Mouse (Mus musculus): ENCODE results near the gene C2. TPM values are rescaled to one million over a fixed set of nuclear protein-coding genes. Genes with fewer than 3 reads are reported as not detected.

C2 gene
- total RNA-seq (2021) = 1 to 10 TPM; 3.1 to 5.6 TPM

DNA sequence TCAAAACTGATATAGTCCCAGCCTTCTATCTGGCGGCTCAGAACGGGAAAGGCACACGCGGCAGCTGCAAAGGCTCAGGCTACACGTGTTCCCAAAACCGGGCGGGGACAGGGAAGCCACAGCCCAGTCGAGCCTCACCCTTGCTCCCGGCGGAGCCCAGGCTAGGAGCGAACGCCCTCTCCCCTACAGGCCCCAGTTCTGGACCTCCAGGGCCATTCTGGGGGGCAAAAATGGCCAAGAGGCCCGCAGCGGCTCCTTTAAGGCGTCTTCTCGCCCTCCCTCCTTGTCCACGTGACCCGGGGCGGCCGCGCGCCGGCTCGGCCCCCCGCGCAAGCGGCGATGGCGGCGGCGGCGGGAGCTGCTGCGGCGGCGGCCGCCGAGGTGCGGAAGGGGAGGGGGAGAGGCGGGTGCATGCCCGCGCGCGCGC, at the start of gene C2, which contains the start of gene Ehmt2:
TSS of gene C2 (minus strand) at position 106 of the 427 bp plus-strand sequence.
TSS of gene Ehmt2 (plus strand) at position 310 of the 427 bp plus-strand sequence.
- peak; percentile 85 for DNase-seq
- intact Hi-C loops (cut with DNase I) = no loop called here

- no peak for DNase-seq
- intact Hi-C loops (cut with DNase I) = loop anchor here (2.0 to 5.0 kb wide), 3 partner anchors 17 to 91 kb away; partner anchors contain the start of genes Neu1 and Slc44a4
Measured at GRCm38 (mm10) chr17:34947606-34948005, 49.5 kb upstream of the C2 start.

DNA sequence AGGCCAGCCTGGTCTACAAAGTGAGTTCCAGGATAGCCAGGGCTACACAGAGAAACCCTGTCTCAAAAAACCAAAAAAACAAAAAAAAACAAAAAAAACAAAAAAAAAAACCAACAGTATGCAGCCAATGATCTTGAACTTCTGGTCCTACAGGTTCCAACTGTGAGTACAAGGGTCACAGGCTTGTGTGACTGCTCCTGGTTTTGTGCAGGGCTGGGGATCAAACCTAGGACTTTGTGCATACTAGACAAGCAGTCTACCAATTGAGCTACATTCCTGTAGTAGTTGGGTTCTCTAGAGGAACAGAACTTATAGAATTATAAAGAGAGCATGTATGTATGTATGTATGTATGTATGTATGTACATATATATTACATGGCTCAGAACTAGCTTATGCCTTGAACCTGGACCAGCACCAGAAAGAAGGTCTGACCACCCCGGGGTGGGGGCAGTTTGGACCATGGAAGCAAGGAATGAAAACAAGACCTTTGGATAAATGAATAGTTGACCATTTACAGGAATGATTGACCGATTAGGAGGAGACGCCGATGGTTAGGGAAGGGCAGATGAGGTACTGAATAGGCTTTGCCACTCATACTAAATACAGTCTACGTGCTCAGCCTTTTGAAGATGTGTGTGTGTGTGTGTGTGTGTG, 48.5 kb upstream of the C2 start:
- no peak for DNase-seq
- intact Hi-C loops (cut with DNase I) = loop anchor here (2.0 to 5.0 kb wide), 3 partner anchors 16 to 90 kb away; partner anchors contain the start of genes Neu1 and Slc44a4

GRCm38 (mm10) chr17:34944362-34944761, 46.3 kb upstream of the C2 start:
- DNase-seq = no peak

GRCm38 (mm10) chr17:34943128-34943815, 45.2 kb upstream of the C2 start:
- no peak for DNase-seq
- intact Hi-C loops (cut with DNase I) = no loop called here

More at GRCm38 (mm10) chr17:34944362-34944761, 46.3 kb upstream of the C2 start:
- intact Hi-C loops (cut with DNase I) = no loop called here

DNA sequence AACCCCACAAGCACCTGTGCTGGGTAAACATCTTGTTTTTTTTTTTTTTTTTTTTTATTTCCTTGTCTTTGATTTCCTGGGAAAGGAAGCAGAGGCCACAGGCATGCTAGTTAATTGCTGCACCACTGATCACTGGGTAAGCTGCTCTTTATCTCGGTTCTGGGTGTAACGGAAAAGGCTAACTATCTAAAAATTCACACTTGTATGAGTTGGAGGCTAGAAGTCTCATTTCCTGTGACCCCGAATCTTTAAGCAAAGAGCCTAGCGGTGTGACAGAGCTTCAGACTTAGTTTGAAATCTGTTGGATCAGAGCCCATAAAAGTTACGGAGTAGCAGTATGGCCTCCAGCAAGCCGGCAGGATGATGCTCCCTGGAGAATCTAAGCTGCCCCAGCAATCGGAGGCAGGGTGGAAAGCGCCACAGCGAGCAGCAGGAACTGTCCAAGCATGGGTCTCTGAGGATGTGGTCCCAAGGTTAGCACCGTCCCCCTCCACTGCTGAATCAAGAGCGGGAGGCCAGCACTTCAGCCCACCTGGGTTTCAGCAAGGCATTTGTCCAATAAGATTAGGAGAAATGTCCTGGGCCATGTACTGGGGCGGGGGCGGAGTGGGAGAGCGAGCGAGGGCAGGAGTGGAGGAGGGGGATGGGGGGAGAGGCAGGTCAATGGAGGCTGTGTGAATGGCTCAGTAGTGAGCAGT, 43.4 kb upstream of the C2 start:
- peak; percentile 52 to 57 for DNase-seq
- intact Hi-C loops (cut with DNase I) = no loop called here

DNA sequence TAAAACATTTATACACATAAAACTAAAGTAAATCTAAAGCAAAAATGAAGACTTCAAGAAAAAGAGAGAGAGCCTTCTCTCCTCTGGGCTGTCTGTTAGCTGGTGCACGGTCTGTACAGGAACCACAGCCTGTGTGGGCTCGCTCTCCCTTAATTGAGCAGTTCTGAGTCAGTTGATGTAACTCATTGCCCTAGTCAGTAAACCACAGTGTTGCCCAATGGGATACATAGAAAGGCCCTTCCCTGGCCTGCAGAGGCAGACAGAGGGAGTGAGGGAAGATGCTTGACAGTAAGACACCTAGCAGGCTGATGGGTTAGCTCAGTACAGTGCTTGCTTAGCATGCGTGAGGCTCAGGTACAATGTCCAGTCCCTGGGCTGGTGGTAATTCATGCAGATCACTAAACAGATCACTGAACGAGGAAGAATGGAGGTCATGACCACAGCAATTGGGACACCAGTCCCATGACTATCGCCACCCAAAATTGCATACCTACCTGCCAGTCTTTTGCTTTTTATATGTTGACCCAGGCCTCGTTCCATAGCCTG, 40.0 kb upstream of the C2 start:
- DNase-seq = no peak
- intact Hi-C loops (cut with DNase I) = loop anchor here (5.0 kb wide), 1 partner anchor 791 kb away; no protein-coding TSS in a partner anchor

GRCm38 (mm10) chr17:34934830-34935229, 36.8 kb upstream of the C2 start:
- peak in 1 of 2 experiments; percentile 30 for DNase-seq
- intact Hi-C loops (cut with DNase I) = loop anchor here (5.0 kb wide), 2 partner anchors 293 to 788 kb away; partner anchors contain the start of gene Fkbpl

GRCm38 (mm10) chr17:34934031-34934430, 36.0 kb upstream of the C2 start:
- no peak for DNase-seq
- intact Hi-C loops (cut with DNase I) = loop anchor here (5.0 kb wide), 1 partner anchor 292 kb away; the partner anchor contains the start of gene Fkbpl

DNA sequence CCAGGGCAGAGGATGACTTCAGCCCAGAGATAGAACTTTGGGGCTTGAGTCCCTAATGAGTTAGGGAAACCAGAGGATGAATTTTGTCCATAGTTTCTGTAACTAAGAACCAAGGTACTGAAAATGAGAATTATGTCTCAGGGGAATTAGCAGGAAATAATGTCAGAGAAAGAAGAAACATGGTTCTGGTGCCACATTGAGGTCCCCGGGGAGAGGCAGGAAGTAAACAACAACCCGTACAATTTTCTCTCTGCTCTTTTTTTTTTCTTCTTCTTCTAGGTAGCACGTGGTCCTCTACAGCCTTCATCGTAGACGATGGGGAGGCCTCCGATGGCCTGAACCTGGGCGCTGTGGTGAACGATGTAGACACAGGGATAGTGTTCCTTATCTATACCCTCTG, 34.2 kb upstream of the C2 start:
- intact Hi-C loops (cut with DNase I) = loop anchor here (5.0 kb wide), 1 partner anchor 290 kb away; the partner anchor contains the start of gene Fkbpl
- DNase-seq = no peak

DNA sequence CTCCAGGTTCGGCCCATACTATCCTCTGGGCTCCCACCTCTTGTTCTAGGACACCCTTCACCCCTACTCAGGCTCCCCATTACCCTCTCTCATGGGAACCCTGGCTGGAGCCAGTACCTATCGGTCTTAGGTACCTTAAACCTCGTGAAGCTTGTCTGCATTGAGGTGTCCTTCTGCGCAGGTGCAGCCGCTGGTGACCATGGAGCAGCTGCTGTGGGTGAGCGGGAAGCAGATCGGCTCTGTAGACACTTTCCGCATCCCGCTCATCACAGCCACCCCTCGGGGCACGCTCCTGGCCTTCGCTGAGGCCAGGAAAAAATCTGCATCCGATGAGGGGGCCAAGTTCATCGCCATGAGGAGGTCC, 33.7 kb upstream of the C2 start:
- intact Hi-C loops (cut with DNase I) = loop anchor here (2.0 to 5.0 kb wide), 2 partner anchors 15 to 289 kb away; partner anchors contain the start of gene Fkbpl
- DNase-seq = peak in 1 of 2 experiments; percentile 15

DNA sequence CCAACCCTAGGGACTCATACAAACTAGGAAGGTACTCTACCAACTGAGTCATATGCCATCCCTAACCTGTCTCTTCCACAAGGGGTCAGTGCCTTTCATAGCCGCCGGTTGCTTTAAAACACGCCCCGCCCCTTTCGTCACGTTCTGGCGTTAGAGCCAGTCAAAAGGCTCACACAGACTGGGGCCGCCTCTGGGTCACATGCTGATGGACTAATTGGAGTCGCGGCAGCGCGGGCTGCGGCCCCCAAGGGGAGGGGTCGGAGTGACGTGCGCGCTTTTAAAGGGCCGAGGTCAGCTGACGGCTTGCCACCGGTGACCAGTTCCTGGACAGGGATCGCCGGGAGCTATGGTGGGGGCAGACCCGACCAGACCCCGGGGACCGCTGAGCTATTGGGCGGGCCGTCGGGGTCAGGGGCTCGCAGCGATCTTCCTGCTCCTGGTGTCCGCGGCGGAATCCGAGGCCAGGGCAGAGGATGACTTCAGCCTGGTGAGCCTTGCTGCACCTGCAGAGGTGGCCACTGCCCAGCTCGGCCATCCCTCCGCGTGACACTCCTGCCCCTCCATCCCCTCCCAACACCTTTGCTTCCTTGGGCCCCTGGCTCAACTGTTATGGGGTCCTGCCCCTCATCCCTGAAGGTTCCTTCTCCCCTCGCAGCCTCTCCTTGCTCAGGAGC, 33.1 kb upstream of the C2 start, which contains the start of gene Neu1:
TSS of gene Neu1 (plus strand) at position 193 of the 674 bp plus-strand sequence.
- intact Hi-C loops (cut with DNase I) = loop anchor here (2.0 to 5.0 kb wide), 2 partner anchors 16 to 289 kb away; partner anchors contain the start of gene Fkbpl
- DNase-seq = peak; percentile 99

DNA sequence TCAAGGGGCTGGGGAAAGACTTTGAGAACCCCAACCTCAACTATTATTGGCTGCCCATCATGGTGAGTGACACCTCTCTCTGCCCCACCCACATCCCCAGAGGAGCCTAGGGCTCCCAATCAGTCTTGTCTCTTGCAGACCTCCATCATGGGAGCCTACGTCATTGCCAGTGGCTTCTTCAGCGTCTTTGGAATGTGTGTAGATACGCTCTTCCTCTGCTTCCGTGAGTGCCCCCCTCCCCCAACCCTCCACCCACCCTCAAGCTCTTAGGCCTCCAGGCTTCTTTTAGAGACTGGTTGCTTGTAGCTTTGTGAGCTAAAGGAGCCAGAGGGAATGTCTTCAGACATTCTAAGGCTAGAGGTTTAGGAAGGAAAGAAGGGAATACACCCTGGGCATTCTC, 30.8 kb upstream of the C2 start:
- DNase-seq = no peak
- intact Hi-C loops (cut with DNase I) = no loop called here

DNA sequence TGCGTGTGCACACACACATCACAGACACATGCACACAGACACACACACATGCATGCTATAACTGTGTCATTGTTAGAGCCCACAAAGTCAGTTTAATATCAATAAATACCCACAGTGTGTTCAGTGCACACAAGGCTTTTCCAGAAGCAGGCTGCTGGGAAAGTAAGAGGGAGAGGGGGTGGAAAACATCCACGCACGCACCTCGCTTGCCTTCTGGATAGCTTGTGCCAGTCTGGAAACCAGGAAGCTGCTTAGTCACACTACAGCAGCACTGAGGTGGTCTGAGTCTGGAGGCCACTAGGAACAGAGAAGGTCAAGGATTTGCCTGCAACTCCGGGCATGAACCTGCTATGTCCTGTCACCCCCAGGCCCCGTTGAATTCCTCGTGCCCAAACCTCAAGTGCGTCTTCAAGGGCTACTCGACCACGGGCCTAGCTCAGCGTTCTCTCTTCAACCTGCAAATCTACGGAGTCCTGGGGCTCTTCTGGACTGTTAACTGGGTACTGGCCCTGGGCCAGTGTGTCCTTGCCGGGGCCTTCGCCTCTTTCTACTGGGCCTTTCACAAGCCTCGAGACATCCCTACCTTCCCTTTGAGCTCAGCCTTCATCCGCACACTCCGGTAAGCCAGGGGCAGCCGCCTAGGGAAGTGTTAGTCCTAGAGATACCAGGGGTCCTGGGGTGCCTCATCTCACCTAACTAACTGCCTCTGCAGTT, 29.4 kb upstream of the C2 start:
- intact Hi-C loops (cut with DNase I) = no loop called here

GRCm38 (mm10) chr17:34924258-34924657, 26.2 kb upstream of the C2 start:
- intact Hi-C loops (cut with DNase I) = no loop called here
- no peak for DNase-seq

More for the DNA sequence above, 29.4 kb upstream of the C2 start:
- no peak for DNase-seq

DNA sequence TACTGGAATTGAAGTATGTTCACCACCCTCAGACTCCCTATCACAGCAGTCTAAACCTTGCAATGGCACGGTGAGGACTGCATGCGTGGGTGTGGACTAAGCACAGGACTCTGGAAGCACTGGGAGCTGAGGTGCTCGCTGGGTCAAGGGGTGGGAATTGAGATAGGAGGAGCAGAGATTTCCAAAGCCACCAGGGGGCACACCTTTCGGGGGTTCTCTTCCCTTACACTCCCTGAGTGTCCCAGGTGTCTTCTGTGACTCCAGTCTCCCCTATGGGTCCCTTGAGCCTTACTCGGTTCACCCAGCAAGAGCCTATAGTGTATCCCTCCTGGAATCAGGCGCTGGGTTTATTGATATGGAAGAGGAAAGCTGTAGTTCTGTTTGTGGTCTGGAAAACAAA, 24.9 kb upstream of the C2 start:
- intact Hi-C loops (cut with DNase I) = no loop called here
- DNase-seq = no peak

- no peak for DNase-seq
- intact Hi-C loops (cut with DNase I) = no loop called here
Measured at GRCm38 (mm10) chr17:34917188-34917587, 19.1 kb upstream of the C2 start.

DNA sequence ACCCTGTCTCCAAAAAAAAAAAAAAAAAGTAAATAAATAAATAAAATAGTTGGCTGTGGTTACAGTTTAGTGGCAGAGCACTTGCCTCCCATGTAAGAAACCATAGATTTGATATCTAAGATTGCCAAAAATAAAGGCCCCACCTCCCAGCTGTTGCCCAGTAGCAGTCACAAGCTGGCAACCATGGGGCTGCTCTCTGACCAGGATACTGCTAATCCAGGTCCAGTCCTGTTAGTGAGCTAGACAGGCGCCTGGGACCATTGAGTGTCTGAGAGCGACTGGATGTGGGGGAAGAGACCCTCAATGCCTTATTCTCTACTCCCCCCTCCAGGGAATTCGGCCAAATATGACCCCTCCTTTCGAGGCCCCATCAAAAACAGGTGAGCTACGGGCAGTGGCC, 18.3 kb upstream of the C2 start:
- no peak for DNase-seq
- intact Hi-C loops (cut with DNase I) = no loop called here

DNA sequence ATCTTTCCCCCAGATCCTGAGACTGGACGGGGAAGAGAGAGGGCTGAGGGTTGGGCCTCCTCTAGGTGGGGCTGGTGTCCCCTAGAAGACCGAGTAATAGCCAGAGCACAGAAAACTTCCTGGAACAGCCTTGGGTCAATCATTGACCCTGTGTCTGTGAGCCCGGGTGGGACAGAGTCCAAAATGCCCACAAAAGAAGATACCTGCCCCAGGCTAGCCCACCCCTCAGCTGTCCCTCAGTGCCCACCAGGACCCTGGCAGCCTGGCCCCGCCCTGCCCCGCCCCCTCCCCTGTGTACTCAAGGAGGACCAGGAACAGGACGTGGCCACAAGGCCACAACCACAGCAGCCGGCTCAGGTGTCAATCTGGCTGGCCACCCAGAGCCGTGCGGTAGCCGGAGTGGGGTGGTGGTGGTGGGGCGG, 17.4 kb upstream of the C2 start:
- intact Hi-C loops (cut with DNase I) = no loop called here

More for the DNA sequence above, 17.4 kb upstream of the C2 start:
- DNase-seq = peak in 1 of 2 experiments; percentile 29
